In genomic region chr1:189920701-189921567, GRCm38 (mm10) we compare ENCODE assay signal across 8 mouse cellular contexts. TPM values are rescaled to one million over a fixed set of nuclear protein-coding genes. Genes with fewer than 3 reads are reported as not detected.
A peak's percentile ranks its signal among the peaks of the same experiment; 100 is the strongest.
DNase-seq lines count a peak whose midpoint lies in the region; ATAC-seq and TF ChIP-seq lines count a peak whose summit lies in the region.

No protein-coding gene starts in this region.

- H3K36me3 ChIP-seq in hindbrain, embryonic 11.5 days (ENCODE audit: control insufficient read depth, insufficient read depth, low read length): no peaks in the 10 kb centered on the region
- no peaks in the 10 kb centered on the region for H3K36me3 ChIP-seq in liver, postnatal 0 days (replicated peaks; ENCODE audit: insufficient read depth, low read length)

- peaks cover 14% of the 10 kb centered on the region for H3K4me1 ChIP-seq in hindbrain, embryonic 11.5 days (replicated peaks; ENCODE audit: control insufficient read depth, insufficient read depth, low read length)
- peaks cover 13% of the 10 kb centered on the region for H3K4me1 ChIP-seq in liver, postnatal 0 days (ENCODE audit: insufficient read depth)

- H3K9me3 ChIP-seq in hindbrain, embryonic 11.5 days (ENCODE audit: control insufficient read depth, low read length): no peaks in the 10 kb centered on the region
- H3K9me3 ChIP-seq in liver, postnatal 0 days (ENCODE audit: low read length): no peaks in the 10 kb centered on the region

- TF ChIP-seq CTCF in liver, postnatal 0 days (IDR thresholded peaks at IDR 0.05; ENCODE audit: low read depth): no peak

- TF ChIP-seq EP300 in liver, postnatal 0 days (IDR thresholded peaks at IDR 0.05; ENCODE audit: low read depth): no peak

- ATAC-seq in hindbrain, embryonic 11.5 days (ENCODE audit: low FRiP score): peak; percentile 62
- ATAC-seq in liver, postnatal 0 days: 0 out of 2 replicates have a peak, but pooled peaks have one; percentile 11

- H3K9ac ChIP-seq in hindbrain, embryonic 11.5 days (ENCODE audit: low read depth, low read length): no peak overlapping the region; the same call in 1 of the 2 replicates
- H3K9ac ChIP-seq in liver, postnatal 0 days (replicated peaks): peak overlapping the region; percentile 73

- peak; percentile 39 for DNase-seq in adrenal gland, postnatal 14 days
- DNase-seq in adrenal gland, adult 18-20 months (ENCODE audit: low spot score in 2 of 2): no peak
- peak; percentile 17 to 57 for DNase-seq in urinary bladder, postnatal 4 days (ENCODE audit: low spot score in 2 of 2)
- DNase-seq in urinary bladder, postnatal 36 days (ENCODE audit: low spot score in 2 of 2): no peak
- no peak for DNase-seq in hindbrain, embryonic 11.5 days (ENCODE audit: low spot score)
- no peak for DNase-seq in liver, postnatal 0 days
- no peak for DNase-seq in spleen, postnatal 10 days (ENCODE audit: low spot score in 2 of 2)
- DNase-seq in testis, postnatal 14 days (ENCODE audit: low spot score): no peak

- H3K4me3 ChIP-seq in hindbrain, embryonic 11.5 days (ENCODE audit: low read depth, low read length): peak overlapping the region; percentile 82
- H3K4me3 ChIP-seq in liver, postnatal 0 days (ENCODE audit: low read depth, low read length): peak overlapping the region; percentile 67

- H3K4me2 ChIP-seq in hindbrain, embryonic 11.5 days (replicated peaks; ENCODE audit: low read depth, low read length): peak overlapping the region; percentile 98
- peak overlapping the region; percentile 97 for H3K4me2 ChIP-seq in liver, postnatal 0 days (ENCODE audit: low read depth, low read length)

- H3K27me3 ChIP-seq in hindbrain, embryonic 11.5 days (ENCODE audit: control insufficient read depth, insufficient read depth, low read length): no peaks in the 10 kb centered on the region
- no peaks in the 10 kb centered on the region for H3K27me3 ChIP-seq in liver, postnatal 0 days (ENCODE audit: insufficient read depth, low read length)

- 39% methylated on average over 28 of the region's 28 CpGs for WGBS in hindbrain, embryonic 11.5 days
- WGBS in liver, postnatal 0 days (ENCODE audit: insufficient replicate concordance): 50% methylated on average over 28 of the region's 28 CpGs

- H3K27ac ChIP-seq in hindbrain, embryonic 11.5 days (ENCODE audit: low read depth, low read length): no peak overlapping the region
- no peak overlapping the region for H3K27ac ChIP-seq in liver, postnatal 0 days (ENCODE audit: low read depth)

RNA-seq across cellular contexts. Expression of gene Smyd2, which starts 1.2 kb away (rescaled TPM):
- 64.7 and 76.2 TPM in 2 replicates for total RNA-seq in adrenal gland, postnatal 14 days (2021)
- 10 to 100 TPM; 64.6 to 80.0 TPM for total RNA-seq in adrenal gland, adult 18-20 months (2021)
- polyA plus RNA-seq in hindbrain, embryonic 11.5 days (2014; fragmentation: Nextera tagmentation; extraction: Ambion mirVana): 52.5 and 54.7 TPM in 2 replicates
- polyA plus RNA-seq in liver, postnatal 0 days (2015; fragmentation: Nextera tagmentation; extraction: Ambion mirVana): 21.4 and 23.3 TPM in 2 replicates

Comparison
In these comparisons a context has a peak if more than half of its experiments do, and no peak if none do; other contexts are left out.
1. DNase-seq: peak in adrenal gland, postnatal 14 days (single experiment) and urinary bladder, postnatal 4 days (2 of 2); none in adrenal gland, adult 18-20 months (0 of 2), urinary bladder, postnatal 36 days (0 of 2), hindbrain, embryonic 11.5 days (single experiment), liver, postnatal 0 days (single experiment), spleen, postnatal 10 days (0 of 2) and testis, postnatal 14 days (single experiment).